Mouse (Mus musculus) CD8-positive naive resting alpha-beta T cell, adult 2 months (primary cell): ENCODE results near the gene Tmem200a.

Experiments used
- DNase-seq, 2 experiments: peaks; one replicate each; pipeline ENCODE4 v3.0.0; 2022; ENCODE audit warnings: low read depth in 2 of 2, low spot score in 2 of 2

Tmem200a gene

GRCm38 (mm10) chr10:26078521-26079142, at the start of gene Tmem200a:
Tmem200a (minus strand) TSS chr10:26079052.
- DNase-seq: no peak

GRCm38 (mm10) chr10:26119822-26120183, 41.0 kb upstream of the Tmem200a start:
- no peak for DNase-seq

- no peak for DNase-seq
Observed at GRCm38 (mm10) chr10:26119067-26119821, 40.4 kb upstream of the Tmem200a start.

GRCm38 (mm10) chr10:26114409-26114808, 35.6 kb upstream of the Tmem200a start:
- no peak for DNase-seq

- DNase-seq: no peak
Observed at GRCm38 (mm10) chr10:26103330-26103982, 24.6 kb upstream of the Tmem200a start.

GRCm38 (mm10) chr10:26082081-26082480, 3.2 kb upstream of the Tmem200a start:
- no peak for DNase-seq

- no peak for DNase-seq
Observed at GRCm38 (mm10) chr10:26079678-26080077, 826 bp upstream of the Tmem200a start.

- DNase-seq: no peak
Observed at GRCm38 (mm10) chr10:26077671-26078481, 976 bp downstream of the Tmem200a start, which contains the start of gene Gm9767. Gm9767 (plus strand) TSS chr10:26078255.

GRCm38 (mm10) chr10:26076949-26077348, 1.9 kb downstream of the Tmem200a start:
- no peak for DNase-seq

- no peak for DNase-seq
Observed at GRCm38 (mm10) chr10:26071986-26072385, 6.9 kb downstream of the Tmem200a start.

- DNase-seq: no peak
Observed at GRCm38 (mm10) chr10:26063071-26063470, 15.8 kb downstream of the Tmem200a start.

- DNase-seq: no peak
Observed at GRCm38 (mm10) chr10:26059662-26060307, 19.1 kb downstream of the Tmem200a start.

GRCm38 (mm10) chr10:26051177-26051576, 27.7 kb downstream of the Tmem200a start:
- DNase-seq: no peak

- DNase-seq: no peak
Observed at GRCm38 (mm10) chr10:26034931-26035330, 43.9 kb downstream of the Tmem200a start.

GRCm38 (mm10) chr10:26018740-26019139, 60.1 kb downstream of the Tmem200a start:
- DNase-seq: no peak

- DNase-seq: no peak
Observed at GRCm38 (mm10) chr10:26014298-26014697, 64.6 kb downstream of the Tmem200a start.

- no peak for DNase-seq
Observed at GRCm38 (mm10) chr10:26008948-26009347, 69.9 kb downstream of the Tmem200a start.

- DNase-seq: no peak
Observed at GRCm38 (mm10) chr10:26005471-26005870, 73.4 kb downstream of the Tmem200a start.

- no peak for DNase-seq
Observed at GRCm38 (mm10) chr10:26000893-26001292, 78.0 kb downstream of the Tmem200a start.

- DNase-seq: no peak
Observed at GRCm38 (mm10) chr10:25999291-25999930, 79.4 kb downstream of the Tmem200a start.
